31 mouse cellular contexts compared by ENCODE assay signal in the genomic region with DNA sequence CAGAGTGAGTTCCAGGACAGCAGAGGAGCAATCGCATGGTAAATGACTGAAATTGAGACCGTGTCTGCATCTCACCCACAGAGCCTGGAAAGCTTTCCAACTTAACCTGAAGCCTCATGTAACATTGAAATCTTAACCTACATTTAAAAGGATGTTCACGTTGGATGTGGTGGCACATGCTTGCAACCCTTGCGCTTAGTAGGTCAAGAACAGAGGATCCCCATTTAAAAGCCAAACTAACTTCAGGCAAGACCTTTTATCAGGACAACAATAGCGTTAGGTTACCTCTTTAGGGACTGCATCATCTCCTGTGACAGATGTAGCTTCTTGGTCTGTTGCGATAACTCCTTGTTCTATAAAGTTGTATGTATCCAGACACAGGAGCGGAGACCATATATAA.
"Had no signal": no experiment of that assay in that cellular context is flagged by ENCODE, and none has a peak within 500 bp of the region (broad histone marks: within the 10 kb centered on the region; RNA-seq: fewer than 3 reads in every experiment).

No protein-coding gene starts in this region.

- DNase-seq: heart, postnatal 10 days; heart, postnatal 14 days; heart, postnatal 36 days; heart, postnatal 4 days; kidney, adult 11 months; kidney, adult 18-20 months; kidney, adult 2 months; kidney, adult 8-10 months; kidney, adult 9 months; kidney, postnatal 10 days; kidney, postnatal 14 days; kidney, postnatal 25 days; kidney, postnatal 36 days; kidney, postnatal 4 days; layer of hippocampus, adult 9-11 months; layer of hippocampus, postnatal 36 days had no signal

- H3K4me3 ChIP-seq: heart, embryonic 10.5 days; heart, embryonic 12.5 days; heart, embryonic 13.5 days; heart, embryonic 15.5 days; hindbrain, embryonic 10.5 days; hindbrain, embryonic 12.5 days; hindbrain, embryonic 13.5 days; hindbrain, embryonic 15.5 days; intestine, embryonic 15.5 days; kidney, embryonic 15.5 days; layer of hippocampus, adult 2 months had no signal

- H3K27me3 ChIP-seq: heart, embryonic 12.5 days; heart, embryonic 13.5 days; heart, embryonic 15.5 days; hindbrain, embryonic 12.5 days; hindbrain, embryonic 13.5 days; hindbrain, embryonic 15.5 days; intestine, embryonic 15.5 days; kidney, embryonic 15.5 days had no signal

- H3K9ac ChIP-seq: heart, embryonic 12.5 days; heart, embryonic 13.5 days; heart, embryonic 15.5 days; hindbrain, embryonic 12.5 days; hindbrain, embryonic 13.5 days; hindbrain, embryonic 14.5 days; hindbrain, embryonic 15.5 days; intestine, embryonic 15.5 days; kidney, embryonic 15.5 days had no signal

- H3K4me2 ChIP-seq: heart, embryonic 11.5 days; heart, embryonic 12.5 days; heart, embryonic 13.5 days; heart, embryonic 15.5 days; hindbrain, embryonic 12.5 days; hindbrain, embryonic 13.5 days; hindbrain, embryonic 14.5 days; hindbrain, embryonic 15.5 days; intestine, embryonic 15.5 days; kidney, embryonic 15.5 days had no signal

- H3K27ac ChIP-seq: heart, embryonic 10.5 days; hindbrain, embryonic 10.5 days; hindbrain, embryonic 12.5 days; hindbrain, embryonic 13.5 days; hindbrain, embryonic 14.5 days; hindbrain, embryonic 15.5 days; hindbrain, postnatal 0 days; intestine, embryonic 15.5 days; kidney, embryonic 15.5 days; kidney, postnatal 0 days; layer of hippocampus, adult 2 months had no signal

- H3K9me3 ChIP-seq: heart, embryonic 10.5 days; heart, embryonic 12.5 days; heart, embryonic 13.5 days; heart, embryonic 15.5 days; hindbrain, embryonic 10.5 days; hindbrain, embryonic 12.5 days; hindbrain, embryonic 13.5 days; hindbrain, embryonic 15.5 days; intestine, embryonic 15.5 days; kidney, embryonic 15.5 days had no signal

- H3K4me1 ChIP-seq: heart, embryonic 10.5 days; hindbrain, embryonic 10.5 days; hindbrain, embryonic 12.5 days; hindbrain, embryonic 13.5 days; hindbrain, embryonic 15.5 days; intestine, embryonic 15.5 days had no signal
